Mouse (Mus musculus) liver, embryonic 11.5 days (tissue): ENCODE results near the gene Sbk1. TPM values are rescaled to one million over a fixed set of nuclear protein-coding genes. Genes with fewer than 3 reads are reported as not detected.
"Not testable (repeated sequence)": the region's sequence is repeated elsewhere in the genome, so short reads cannot be mapped to it uniquely, and the experiment has no call there.

ENCODE experiments used
- ATAC-seq: fragments of 200-750 bp; cut with Nextera tagmentation; replicated peaks from 2 replicates; pipeline ENCODE4 v1.8.0; 2017; ENCODE audit warnings: moderate number of reproducible peaks, mild to moderate bottlenecking, moderate TSS enrichment, moderate library complexity; ENCODE audit not compliant: low FRiP score
- DNase-seq: peaks from one replicate; pipeline ENCODE4 v3.0.0-alpha.2; 2017; ENCODE audit warnings: low spot score
- H3K27ac ChIP-seq: fragments of 300-500 bp; sonication (generic); 2 replicates; pipeline ENCODE4 v1.5.1; 2014; ENCODE audit warnings: mild to moderate bottlenecking, low read depth, low read length, control low read depth
- H3K27me3 ChIP-seq: fragments of 300-500 bp; sonication (generic); replicated peaks from 2 replicates; pipeline ENCODE4 v1.6.1; 2014; ENCODE audit warnings: low read length, mixed read lengths; ENCODE audit not compliant: control insufficient read depth, insufficient read depth
- H3K36me3 ChIP-seq: fragments of 300-500 bp; sonication (generic); 2 replicates; pipeline ENCODE4 v1.6.1; 2014; ENCODE audit warnings: mild to moderate bottlenecking, low read length, moderate library complexity, mixed read lengths; ENCODE audit not compliant: control insufficient read depth, insufficient read depth
- H3K4me1 ChIP-seq: fragments of 300-500 bp; sonication (generic); replicated peaks from 2 replicates; pipeline ENCODE4 v1.6.1; 2014; ENCODE audit warnings: low read length, mixed read lengths; ENCODE audit not compliant: control insufficient read depth, insufficient read depth
- H3K4me2 ChIP-seq: fragments of 300-500 bp; sonication (generic); 2 replicates; pipeline ENCODE4 v1.6.1; 2014; ENCODE audit warnings: mild to moderate bottlenecking, control low read depth, moderate library complexity
- H3K4me3 ChIP-seq: fragments of 300-500 bp; sonication (generic); 2 replicates; pipeline ENCODE4 v1.5.1; 2014; ENCODE audit warnings: low read depth, low read length, control low read depth
- H3K9ac ChIP-seq: fragments of 300-500 bp; sonication (generic); 2 replicates; pipeline ENCODE4 v1.6.1; 2014; ENCODE audit warnings: low read depth, low read length, control low read depth
- H3K9me3 ChIP-seq: fragments of 300-500 bp; sonication (generic); 2 replicates; pipeline ENCODE4 v1.6.1; 2016; ENCODE audit warnings: low read length, inconsistent platforms, mixed read lengths; ENCODE audit not compliant: control insufficient read depth
- WGBS: fragments of 180-500 bp; shearing (Covaris S2); extraction: QIAGEN DNeasy Blood & Tissue Kit; methylation state at CpG from one replicate; pipeline ENCODE4 v1.1.7; 2014; 5-methylcytosine and 5-hydroxymethylcytosine counted together
- polyA plus RNA-seq: library from polyadenylated mRNA; unstranded; fragments of >200 nt; fragmentation: Nextera tagmentation; extraction: Ambion mirVana; gene quantifications from 2 replicates; pipeline ENCODE4 v1.2.1, GENCODE M21; 2014

Gene Sbk1
- polyA plus RNA-seq, 1 experiment from 2014 or later: 13.6 TPM

GRCm38 (mm10) chr7:126297579-126298460, 25.4 kb downstream of the Sbk1 start:
- Histone ChIP-seq H3K9me3 (no peaks in the 10 kb centered on the region), H3K27me3 (peaks cover 11% of the 10 kb centered on the region), H3K36me3 (no peaks in the 10 kb centered on the region), H3K4me1 (no peaks in the 10 kb centered on the region), H3K4me2 (no peak overlapping the region), H3K9ac (no peak overlapping the region), H3K27ac (no peak overlapping the region), H3K4me3 (no peak overlapping the region)
- WGBS: 65% methylated on average over 8 of the region's 8 CpGs
- DNase-seq (no peak), ATAC-seq (no peak)

DNA sequence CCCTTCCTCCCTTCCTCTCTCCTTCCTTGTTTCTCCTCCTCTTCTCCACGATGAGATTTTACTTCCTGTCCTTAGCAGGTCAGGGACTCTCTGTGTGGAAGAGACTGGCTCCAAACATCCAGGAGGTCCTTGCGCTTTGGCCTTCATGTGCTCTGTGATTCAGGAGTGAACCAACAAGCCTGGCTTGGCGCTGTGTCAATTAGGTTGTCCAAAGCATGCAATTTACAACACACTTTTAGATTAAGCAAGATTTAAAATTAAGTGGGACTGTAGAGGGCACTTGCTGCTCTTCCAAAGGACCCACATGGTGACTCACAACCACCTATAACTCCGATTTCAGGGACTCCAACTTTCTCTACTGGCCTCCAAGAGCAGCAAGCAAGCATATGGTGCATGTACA, 26.4 kb downstream of the Sbk1 start:
- Histone ChIP-seq H3K9ac (no peak overlapping the region), H3K9me3 (no peaks in the 10 kb centered on the region), H3K36me3 (no peaks in the 10 kb centered on the region), H3K4me1 (no peaks in the 10 kb centered on the region), H3K4me2 (no peak overlapping the region), H3K27ac (no peak overlapping the region), H3K27me3 (peaks cover 2% of the 10 kb centered on the region; the same call in 1 of the 2 replicates), H3K4me3 (no peak overlapping the region)
- 64% methylated on average over 4 of the region's 4 CpGs for WGBS
- ATAC-seq (no peak), DNase-seq (no peak)

DNA sequence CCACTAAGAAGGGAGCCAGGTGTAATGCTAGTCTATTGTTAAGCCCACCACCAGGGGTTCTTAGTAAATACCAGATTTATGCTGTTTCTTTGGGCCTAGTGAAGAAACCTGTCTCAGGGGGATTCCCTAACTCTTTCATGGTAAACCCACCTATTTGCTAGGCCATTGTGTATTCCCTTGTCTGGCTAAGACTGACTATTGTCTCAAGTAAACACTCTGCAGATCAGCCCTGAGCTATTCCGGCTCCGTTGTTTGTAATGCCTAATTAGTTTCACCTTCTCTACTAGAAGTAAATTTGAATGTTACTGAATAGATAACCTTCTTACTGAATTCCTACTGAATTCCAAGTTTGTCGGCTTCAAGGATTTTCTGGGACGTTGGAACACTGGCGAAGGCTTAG, 29.4 kb downstream of the Sbk1 start:
- H3K36me3 ChIP-seq, H3K4me1 ChIP-seq, ATAC-seq, DNase-seq, H3K9me3 ChIP-seq, H3K4me3 ChIP-seq, H3K9ac ChIP-seq, H3K27ac ChIP-seq, H3K27me3 ChIP-seq, H3K4me2 ChIP-seq: not testable (repeated sequence)
- WGBS: 81% methylated on average over 5 of the region's 5 CpGs

- DNase-seq (no peak), ATAC-seq (no peak)
- Histone ChIP-seq H3K4me3 (no peak overlapping the region), H3K9ac (no peak overlapping the region), H3K4me2 (no peak overlapping the region), H3K27ac (no peak overlapping the region), H3K36me3 (no peaks in the 10 kb centered on the region), H3K9me3 (no peaks in the 10 kb centered on the region), H3K4me1 (no peaks in the 10 kb centered on the region), H3K27me3 (no peaks in the 10 kb centered on the region)
- 80% methylated on average over 4 of the region's 4 CpGs for WGBS
Measured at GRCm38 (mm10) chr7:126311822-126312221, 39.4 kb downstream of the Sbk1 start.

DNA sequence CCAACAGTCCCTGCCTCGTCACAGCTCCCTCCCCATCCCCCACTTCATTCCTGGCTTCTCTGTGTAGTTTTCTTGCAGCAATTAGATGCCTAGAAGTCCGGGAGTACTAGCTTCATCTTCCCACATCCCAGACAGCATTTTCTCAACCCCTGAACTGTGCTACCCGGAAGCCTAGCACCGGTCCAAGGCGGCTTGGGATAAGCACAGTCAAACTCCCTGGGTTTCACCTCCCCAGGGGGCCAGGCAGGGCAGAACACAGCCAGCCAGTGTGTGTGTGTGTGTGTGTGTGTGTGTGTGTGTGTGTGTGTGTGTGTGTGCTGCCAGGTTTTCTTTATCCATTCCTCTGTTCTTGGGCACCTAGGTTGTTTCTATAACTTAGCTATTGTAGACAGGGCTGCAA, 40.9 kb downstream of the Sbk1 start:
- no peaks in the 10 kb centered on the region for H3K27me3 ChIP-seq
- H3K4me1 ChIP-seq: no peaks in the 10 kb centered on the region
- no peaks in the 10 kb centered on the region for H3K9me3 ChIP-seq
- no peak overlapping the region for H3K27ac ChIP-seq
- H3K36me3 ChIP-seq: no peaks in the 10 kb centered on the region
- H3K4me2 ChIP-seq: no peak overlapping the region
- WGBS: 56% methylated on average over 5 of the region's 5 CpGs
- DNase-seq (no peak), ATAC-seq (no peak)
- H3K9ac ChIP-seq: no peak overlapping the region
- H3K4me3 ChIP-seq: no peak overlapping the region

GRCm38 (mm10) chr7:126314273-126314672, 41.9 kb downstream of the Sbk1 start:
- DNase-seq (no peak), ATAC-seq (no peak)
- Histone ChIP-seq H3K27me3 (no peaks in the 10 kb centered on the region), H3K9me3 (no peaks in the 10 kb centered on the region), H3K27ac (no peak overlapping the region), H3K4me2 (no peak overlapping the region), H3K4me3 (no peak overlapping the region), H3K9ac (no peak overlapping the region), H3K36me3 (no peaks in the 10 kb centered on the region), H3K4me1 (no peaks in the 10 kb centered on the region)
- 75% methylated on average over 8 of the region's 8 CpGs for WGBS

- H3K4me2 ChIP-seq: no peak overlapping the region
- no peaks in the 10 kb centered on the region for H3K36me3 ChIP-seq
- 8% methylated on average over 11 of the region's 11 CpGs for WGBS
- no peaks in the 10 kb centered on the region for H3K27me3 ChIP-seq
- DNase-seq (peak; percentile 69), ATAC-seq (no peak)
- no peaks in the 10 kb centered on the region for H3K4me1 ChIP-seq
- no peak overlapping the region for H3K4me3 ChIP-seq
- no peaks in the 10 kb centered on the region for H3K9me3 ChIP-seq
- H3K9ac ChIP-seq: no peak overlapping the region
- H3K27ac ChIP-seq: no peak overlapping the region
Measured at GRCm38 (mm10) chr7:126323729-126324128, 51.3 kb downstream of the Sbk1 start.

- no peak overlapping the region for H3K9ac ChIP-seq
- no peaks in the 10 kb centered on the region for H3K9me3 ChIP-seq
- whole genome bisulfite sequencing: 20% methylated on average over 3 of the region's 3 CpGs
- no peak for ATAC-seq
- H3K4me2 ChIP-seq: no peak overlapping the region
- H3K4me3 ChIP-seq: no peak overlapping the region
- no peak for DNase-seq
- H3K27me3 ChIP-seq: no peaks in the 10 kb centered on the region
- no peaks in the 10 kb centered on the region for H3K4me1 ChIP-seq
- no peaks in the 10 kb centered on the region for H3K36me3 ChIP-seq
- no peak overlapping the region for H3K27ac ChIP-seq
Measured at GRCm38 (mm10) chr7:126324791-126325190, 52.4 kb downstream of the Sbk1 start.
